Mouse (Mus musculus) right cerebral cortex, postnatal 10 days (tissue): ENCODE measurements around the gene Nat8.
"Not testable (repeated sequence)": the region's sequence is repeated elsewhere in the genome, so short reads cannot be mapped to it uniquely, and the experiment has no call there.

Source experiments
- DNase-seq, 2 experiments: peaks; one replicate each; pipeline ENCODE4 v3.0.0; 2021; ENCODE audit warnings: low spot score in 2 of 2

The Nat8 gene

GRCm38 (mm10) chr6:85831796-85832321 lies at the start of gene Nat8:
Gene Nat8 (minus strand): TSS chr6:85832082.
- DNase-seq = no peak

GRCm38 (mm10) chr6:85869006-85869405 lies 37.1 kb upstream of the Nat8 start, which contains the start of gene Nat8f2:
Gene Nat8f2 (minus strand): TSS chr6:85869158.
- DNase-seq = peak in 1 of 2 experiments; percentile 12

GRCm38 (mm10) chr6:85867726-85868690 lies 36.1 kb upstream of the Nat8 start:
- DNase-seq = peak in 1 of 2 experiments; percentile 12

GRCm38 (mm10) chr6:85866995-85867394 lies 35.1 kb upstream of the Nat8 start:
- DNase-seq = peak in 1 of 2 experiments; percentile 5

GRCm38 (mm10) chr6:85866166-85866565 lies 34.3 kb upstream of the Nat8 start:
- DNase-seq = not testable (repeated sequence)

- DNase-seq = peak; percentile 58 to 62
Measured at GRCm38 (mm10) chr6:85864900-85865639, 33.2 kb upstream of the Nat8 start.

GRCm38 (mm10) chr6:85863840-85864239 lies 32.0 kb upstream of the Nat8 start:
- peak in 1 of 2 experiments; percentile 4 for DNase-seq

GRCm38 (mm10) chr6:85863136-85863535 lies 31.3 kb upstream of the Nat8 start:
- peak in 1 of 2 experiments; percentile 15 for DNase-seq

GRCm38 (mm10) chr6:85862565-85862964 lies 30.7 kb upstream of the Nat8 start:
- DNase-seq = peak in 1 of 2 experiments; percentile 13

GRCm38 (mm10) chr6:85861247-85861646 lies 29.4 kb upstream of the Nat8 start:
- no peak for DNase-seq

GRCm38 (mm10) chr6:85856194-85856678 lies 24.4 kb upstream of the Nat8 start:
- DNase-seq = peak; percentile 80 to 87

GRCm38 (mm10) chr6:85853481-85853880 lies 21.6 kb upstream of the Nat8 start:
- no peak for DNase-seq

GRCm38 (mm10) chr6:85851062-85851773 lies 19.3 kb upstream of the Nat8 start:
- no peak for DNase-seq

GRCm38 (mm10) chr6:85849240-85849639 lies 17.4 kb upstream of the Nat8 start:
- DNase-seq = no peak

GRCm38 (mm10) chr6:85848140-85848539 lies 16.3 kb upstream of the Nat8 start:
- DNase-seq = no peak

- no peak for DNase-seq
Measured at GRCm38 (mm10) chr6:85846921-85847320, 15.0 kb upstream of the Nat8 start.

GRCm38 (mm10) chr6:85843677-85844458 lies 12.0 kb upstream of the Nat8 start:
- DNase-seq = not testable (repeated sequence)

- peak; percentile 53 to 61 for DNase-seq
Measured at GRCm38 (mm10) chr6:85839982-85840381, 8.1 kb upstream of the Nat8 start.

GRCm38 (mm10) chr6:85838674-85839073 lies 6.8 kb upstream of the Nat8 start:
- no peak for DNase-seq

GRCm38 (mm10) chr6:85837307-85837706 lies 5.4 kb upstream of the Nat8 start:
- DNase-seq = peak; percentile 60 to 69
